Mouse (Mus musculus): Measurements from ENCODE around the gene Wwox. TPM values are rescaled to one million over a fixed set of nuclear protein-coding genes. Genes with fewer than 3 reads are reported as not detected.

Wwox gene
- polyA plus RNA-seq, 1 experiment from 2014 or later = 10.9 TPM

GRCm38 (mm10) chr8:114801428-114802134 lies 362.1 kb downstream of the Wwox start:
- Histone ChIP-seq H3K36me3 (ENCODE audit: control insufficient read depth, insufficient read depth, low read length) (no peaks in the 10 kb centered on the region), H3K9me3 (ENCODE audit: control insufficient read depth, low read length) (no peaks in the 10 kb centered on the region), H3K27me3 (replicated peaks; ENCODE audit: control insufficient read depth, insufficient read depth, low read length) (no peaks in the 10 kb centered on the region), H3K4me1 (ENCODE audit: control insufficient read depth, insufficient read depth, low read length) (peaks cover 5% of the 10 kb centered on the region; the same call in 1 of the 2 replicates), H3K4me3 (ENCODE audit: low read length) (no peak overlapping the region), H3K9ac (ENCODE audit: low read depth, low read length) (no peak overlapping the region), H3K4me2 (ENCODE audit: low read depth, low read length) (no peak overlapping the region), H3K27ac (ENCODE audit: low read length) (no peak overlapping the region)
- WGBS = 79% methylated on average over 7 of the region's 7 CpGs
- peak; percentile 87 for ATAC-seq

- Histone ChIP-seq H3K36me3 (ENCODE audit: control insufficient read depth, insufficient read depth, low read length) (no peaks in the 10 kb centered on the region), H3K27me3 (replicated peaks; ENCODE audit: control insufficient read depth, insufficient read depth, low read length) (no peaks in the 10 kb centered on the region), H3K9me3 (ENCODE audit: control insufficient read depth, low read length) (no peaks in the 10 kb centered on the region), H3K4me3 (ENCODE audit: low read length) (no peak overlapping the region), H3K27ac (ENCODE audit: low read length) (no peak overlapping the region), H3K4me2 (ENCODE audit: low read depth, low read length) (no peak overlapping the region), H3K9ac (ENCODE audit: low read depth, low read length) (no peak overlapping the region), H3K4me1 (ENCODE audit: control insufficient read depth, insufficient read depth, low read length) (peaks cover 5% of the 10 kb centered on the region; the same call in 1 of the 2 replicates)
- no peak for ATAC-seq
- WGBS = 63% methylated on average over 5 of the region's 5 CpGs
These were observed 363.7 kb downstream of the Wwox start for GRCm38 (mm10) chr8:114803113-114803512.

GRCm38 (mm10) chr8:114806826-114807420 lies 367.5 kb downstream of the Wwox start:
- H3K4me1 ChIP-seq (ENCODE audit: control insufficient read depth, insufficient read depth, low read length) = 0 out of 2 replicates have a peak, but pooled peaks cover under 1% of the 10 kb centered on the region
- H3K4me3 ChIP-seq (ENCODE audit: low read length) = no peak overlapping the region
- H3K9ac ChIP-seq (ENCODE audit: low read depth, low read length) = no peak overlapping the region
- H3K9me3 ChIP-seq (ENCODE audit: control insufficient read depth, low read length) = no peaks in the 10 kb centered on the region
- H3K27ac ChIP-seq (ENCODE audit: low read length) = no peak overlapping the region
- H3K27me3 ChIP-seq (replicated peaks; ENCODE audit: control insufficient read depth, insufficient read depth, low read length) = no peaks in the 10 kb centered on the region
- no peak for ATAC-seq
- no peaks in the 10 kb centered on the region for H3K36me3 ChIP-seq (ENCODE audit: control insufficient read depth, insufficient read depth, low read length)
- no peak overlapping the region for H3K4me2 ChIP-seq (ENCODE audit: low read depth, low read length)
- WGBS = 93% methylated on average over 9 of the region's 9 CpGs

- no peak overlapping the region for H3K4me3 ChIP-seq (ENCODE audit: low read length)
- H3K9ac ChIP-seq (ENCODE audit: low read depth, low read length) = no peak overlapping the region
- WGBS = 87% methylated on average over 22 of the region's 22 CpGs
- no peaks in the 10 kb centered on the region for H3K9me3 ChIP-seq (ENCODE audit: control insufficient read depth, low read length)
- H3K36me3 ChIP-seq (ENCODE audit: control insufficient read depth, insufficient read depth, low read length) = no peaks in the 10 kb centered on the region
- no peaks in the 10 kb centered on the region for H3K4me1 ChIP-seq (ENCODE audit: control insufficient read depth, insufficient read depth, low read length)
- no peaks in the 10 kb centered on the region for H3K27me3 ChIP-seq (replicated peaks; ENCODE audit: control insufficient read depth, insufficient read depth, low read length)
- H3K27ac ChIP-seq (ENCODE audit: low read length) = no peak overlapping the region
- no peak for ATAC-seq
- H3K4me2 ChIP-seq (ENCODE audit: low read depth, low read length) = no peak overlapping the region
These were observed 368.4 kb downstream of the Wwox start for GRCm38 (mm10) chr8:114807676-114808426.

- ATAC-seq = no peak
- H3K27me3 ChIP-seq (replicated peaks; ENCODE audit: control insufficient read depth, insufficient read depth, low read length) = no peaks in the 10 kb centered on the region
- H3K4me3 ChIP-seq (ENCODE audit: low read length) = no peak overlapping the region
- H3K4me1 ChIP-seq (ENCODE audit: control insufficient read depth, insufficient read depth, low read length) = peaks cover 2% of the 10 kb centered on the region; the same call in 1 of the 2 replicates
- H3K36me3 ChIP-seq (ENCODE audit: control insufficient read depth, insufficient read depth, low read length) = no peaks in the 10 kb centered on the region
- H3K4me2 ChIP-seq (ENCODE audit: low read depth, low read length) = no peak overlapping the region
- H3K27ac ChIP-seq (ENCODE audit: low read length) = no peak overlapping the region
- H3K9ac ChIP-seq (ENCODE audit: low read depth, low read length) = no peak overlapping the region
- WGBS = 91% methylated on average over 5 of the region's 5 CpGs
- H3K9me3 ChIP-seq (ENCODE audit: control insufficient read depth, low read length) = no peaks in the 10 kb centered on the region
These were observed 371.0 kb downstream of the Wwox start for GRCm38 (mm10) chr8:114810470-114810869.

- no peak for ATAC-seq
These were observed 374.4 kb downstream of the Wwox start for GRCm38 (mm10) chr8:114813830-114814229.

GRCm38 (mm10) chr8:114814769-114815736 lies 375.6 kb downstream of the Wwox start:
- peaks cover 2% of the 10 kb centered on the region; the same call in 1 of the 2 replicates for H3K4me1 ChIP-seq (ENCODE audit: control insufficient read depth, insufficient read depth, low read length)
- H3K36me3 ChIP-seq (ENCODE audit: control insufficient read depth, insufficient read depth, low read length) = no peaks in the 10 kb centered on the region
- 0 out of 2 replicates have a peak, but pooled peaks have one; percentile 26 for ATAC-seq
- no peaks in the 10 kb centered on the region for H3K9me3 ChIP-seq (ENCODE audit: control insufficient read depth, low read length)
- H3K27ac ChIP-seq (ENCODE audit: low read length) = peak overlapping the region; percentile 20; the same call in 1 of the 2 replicates
- no peak overlapping the region for H3K4me3 ChIP-seq (ENCODE audit: low read length)
- H3K9ac ChIP-seq (ENCODE audit: low read depth, low read length) = no peak overlapping the region
- no peak overlapping the region for H3K4me2 ChIP-seq (ENCODE audit: low read depth, low read length)
- 46% methylated on average over 10 of the region's 10 CpGs for WGBS
- no peaks in the 10 kb centered on the region for H3K27me3 ChIP-seq (replicated peaks; ENCODE audit: control insufficient read depth, insufficient read depth, low read length)

More at GRCm38 (mm10) chr8:114813830-114814229, 374.4 kb downstream of the Wwox start:
- Histone ChIP-seq H3K9me3 (ENCODE audit: control insufficient read depth, low read length) (no peaks in the 10 kb centered on the region), H3K27me3 (replicated peaks; ENCODE audit: control insufficient read depth, insufficient read depth, low read length) (no peaks in the 10 kb centered on the region), H3K27ac (ENCODE audit: low read length) (no peak overlapping the region), H3K36me3 (ENCODE audit: control insufficient read depth, insufficient read depth, low read length) (no peaks in the 10 kb centered on the region), H3K4me2 (ENCODE audit: low read depth, low read length) (no peak overlapping the region), H3K4me1 (ENCODE audit: control insufficient read depth, insufficient read depth, low read length) (peaks cover 2% of the 10 kb centered on the region; the same call in 1 of the 2 replicates), H3K4me3 (ENCODE audit: low read length) (no peak overlapping the region), H3K9ac (ENCODE audit: low read depth, low read length) (no peak overlapping the region)
- WGBS = 91% methylated on average over 10 of the region's 10 CpGs

- H3K9ac ChIP-seq (ENCODE audit: low read depth, low read length) = no peak overlapping the region
- 79% methylated on average over 12 of the region's 12 CpGs for WGBS
- no peaks in the 10 kb centered on the region for H3K36me3 ChIP-seq (ENCODE audit: control insufficient read depth, insufficient read depth, low read length)
- H3K27ac ChIP-seq (ENCODE audit: low read length) = no peak overlapping the region
- H3K4me2 ChIP-seq (ENCODE audit: low read depth, low read length) = no peak overlapping the region
- peaks cover 4% of the 10 kb centered on the region for H3K4me1 ChIP-seq (ENCODE audit: control insufficient read depth, insufficient read depth, low read length)
- no peak for ATAC-seq
- no peaks in the 10 kb centered on the region for H3K27me3 ChIP-seq (replicated peaks; ENCODE audit: control insufficient read depth, insufficient read depth, low read length)
- no peaks in the 10 kb centered on the region for H3K9me3 ChIP-seq (ENCODE audit: control insufficient read depth, low read length)
- no peak overlapping the region for H3K4me3 ChIP-seq (ENCODE audit: low read length)
These were observed 376.9 kb downstream of the Wwox start for GRCm38 (mm10) chr8:114816343-114816742.

All from intestine, embryonic 16.5 days (tissue).